Mouse (Mus musculus) monocyte, adult 5-6 weeks (primary cell): Measurements from ENCODE around the gene Wdr20. TPM values are rescaled to one million over a fixed set of nuclear protein-coding genes. Genes with fewer than 3 reads are reported as not detected.
"Not testable (repeated sequence)": the region's sequence is repeated elsewhere in the genome, so short reads cannot be mapped to it uniquely, and the experiment has no call there.

ENCODE experiments used
- ATAC-seq: fragments of 153-309, 156-312 bp; replicated peaks from 2 replicates; pipeline ENCODE4 v1.8.0; 2017; ENCODE audit warnings: mild to moderate bottlenecking; ENCODE audit not compliant: low TSS enrichment, insufficient number of reproducible peaks, severe bottlenecking, poor library complexity, low FRiP score
- total RNA-seq: library from RNA; stranded (forward); fragments of 200-1000, 200-491, 200-594 nt; gene quantifications from 3 replicates; pipeline ENCODE4 v1.2.3, GENCODE M21; 2017

Wdr20 gene
- total RNA-seq, 1 experiment from 2014 or later, result 57.7 TPM

DNA sequence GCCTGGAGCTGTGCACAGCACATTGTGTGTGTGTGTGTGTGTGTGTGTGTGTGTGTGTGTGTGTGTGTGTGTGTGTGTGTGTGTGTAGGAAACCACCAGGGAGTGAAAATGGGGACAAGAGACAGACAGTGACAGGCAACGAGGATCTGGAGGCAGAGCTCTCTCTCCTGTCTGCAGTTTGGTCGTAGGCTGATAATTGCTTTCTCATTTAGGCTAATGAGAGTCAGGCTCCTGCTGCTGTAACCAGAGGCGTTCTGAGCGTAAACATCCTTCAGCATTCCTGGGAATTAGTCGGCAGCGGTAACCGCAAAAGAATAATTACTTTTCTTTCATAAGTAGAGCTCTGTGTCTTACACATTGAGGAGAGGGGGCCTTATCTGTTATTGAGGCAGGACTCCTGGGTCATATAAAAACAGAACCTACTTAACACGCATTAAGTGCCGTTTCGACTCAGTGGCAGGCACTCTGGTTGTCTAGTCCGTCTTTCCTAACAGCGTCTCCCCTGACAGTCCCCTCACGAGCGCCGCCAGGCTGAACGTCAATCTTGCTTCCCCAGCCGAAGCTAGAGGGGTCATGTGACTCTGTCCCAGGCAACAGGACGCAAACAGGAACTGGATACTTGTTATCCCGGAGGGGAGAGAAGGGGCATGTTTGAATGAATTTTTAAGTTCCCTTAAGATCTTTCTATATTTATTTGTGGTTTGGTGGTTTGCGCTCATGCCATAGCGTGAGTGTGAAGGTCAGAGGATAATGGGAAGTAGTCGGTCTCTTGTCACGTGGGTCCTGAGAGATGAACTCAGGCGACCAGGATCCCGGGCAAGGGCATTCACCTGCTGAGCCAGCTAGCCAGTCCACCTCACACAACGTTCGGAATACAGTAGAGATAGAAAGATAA is 31.2 kb upstream of the Wdr20 start:
- ATAC-seq, result peak; percentile 87

DNA sequence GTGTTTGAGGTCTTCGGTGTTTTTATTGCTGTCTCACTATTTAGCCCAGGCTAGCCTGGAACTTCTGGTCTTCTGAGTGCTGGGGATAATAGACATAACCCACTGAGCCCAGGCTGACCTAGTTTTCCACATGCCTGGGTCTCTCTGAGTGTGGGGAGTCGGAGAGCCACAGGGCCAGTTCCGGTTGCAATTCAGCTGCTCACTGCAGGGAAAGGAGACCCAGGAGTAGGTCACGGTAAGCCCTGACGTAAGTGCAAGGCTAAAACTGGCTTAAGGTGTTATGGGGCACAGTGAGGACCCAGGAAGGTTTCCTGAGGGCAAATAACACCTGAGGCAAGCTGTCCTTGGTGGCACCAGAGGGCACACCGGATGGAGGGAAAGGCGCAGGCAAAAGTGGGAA is 30.3 kb upstream of the Wdr20 start:
- no peak for ATAC-seq

DNA sequence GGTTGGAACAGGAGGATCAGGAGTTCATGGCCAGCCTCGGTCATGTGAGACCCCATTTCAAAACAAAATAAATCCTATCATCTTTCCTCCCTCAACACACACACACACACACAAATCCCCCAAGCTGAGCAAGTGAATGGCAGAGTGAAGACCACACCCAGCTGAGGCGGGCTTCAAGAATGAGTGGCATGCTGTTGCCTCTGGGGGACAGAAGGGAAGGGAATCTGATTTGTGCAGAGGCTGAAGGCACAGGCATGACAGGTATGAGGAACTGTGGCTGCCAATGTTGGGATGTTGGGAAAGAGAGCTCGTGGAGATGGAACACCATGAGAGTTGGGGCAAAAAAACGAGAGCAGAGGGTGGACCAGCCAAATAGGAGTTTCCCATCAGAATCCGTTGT is 26.5 kb upstream of the Wdr20 start:
- no peak for ATAC-seq

DNA sequence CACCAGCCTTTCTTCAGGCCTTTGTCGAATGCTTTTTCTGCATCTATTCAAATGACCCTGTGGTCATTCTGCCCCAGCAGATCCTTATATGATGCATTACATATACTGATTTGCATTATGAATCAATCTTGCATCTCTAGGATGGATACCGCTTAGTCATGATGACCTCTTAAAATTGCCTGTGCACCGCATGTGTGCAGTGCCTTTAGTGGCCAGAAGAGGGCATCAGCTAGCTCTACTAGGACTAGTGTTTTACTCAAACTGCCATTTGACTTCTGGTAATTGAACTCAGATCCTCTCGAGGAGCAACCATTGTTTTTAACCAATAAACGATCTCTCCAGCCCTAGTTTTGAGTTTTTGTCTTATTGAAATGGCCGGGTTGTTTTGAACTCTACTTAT is 24.0 kb upstream of the Wdr20 start:
- ATAC-seq, result no peak; the same call in 1 of the 2 replicates

DNA sequence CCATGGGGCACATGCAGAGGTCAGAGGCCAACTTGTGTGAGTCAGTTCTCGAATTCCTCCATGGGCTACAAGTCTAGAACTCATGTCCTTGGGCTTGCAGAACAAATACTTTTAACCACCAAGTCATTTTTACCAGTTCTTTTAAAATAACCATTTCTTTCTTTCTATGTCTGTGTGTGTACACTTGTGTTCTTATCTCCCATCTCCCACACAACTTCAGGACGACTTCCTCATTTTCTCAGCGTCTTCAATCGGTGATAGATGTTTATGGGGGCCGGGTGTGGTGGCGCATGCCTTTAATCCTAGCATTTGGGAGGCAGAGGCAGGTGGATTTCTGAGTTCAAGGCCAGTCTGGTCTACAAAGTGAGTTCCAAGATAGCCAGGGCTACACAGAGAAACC is 23.5 kb upstream of the Wdr20 start:
- ATAC-seq, result no peak

DNA sequence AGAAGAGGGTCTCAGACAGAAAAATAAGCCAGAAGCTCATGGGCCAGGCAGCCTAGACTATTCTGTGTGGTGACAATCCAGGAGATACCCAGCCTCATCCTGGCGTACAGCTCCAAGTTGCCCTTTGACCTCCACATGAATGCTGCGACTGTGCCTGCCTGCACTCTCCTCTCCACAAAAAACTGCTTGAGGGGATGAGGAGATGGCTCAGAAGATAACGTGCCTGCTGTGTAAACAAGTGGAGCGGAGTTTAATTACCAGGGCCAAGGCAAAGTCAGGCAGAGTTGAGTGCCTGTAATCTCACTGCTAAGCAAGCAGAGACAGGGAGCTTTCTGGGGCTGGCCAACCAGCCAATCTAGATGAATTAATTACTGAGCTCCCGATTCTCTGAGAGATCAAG is 21.7 kb upstream of the Wdr20 start:
- no peak for ATAC-seq

DNA sequence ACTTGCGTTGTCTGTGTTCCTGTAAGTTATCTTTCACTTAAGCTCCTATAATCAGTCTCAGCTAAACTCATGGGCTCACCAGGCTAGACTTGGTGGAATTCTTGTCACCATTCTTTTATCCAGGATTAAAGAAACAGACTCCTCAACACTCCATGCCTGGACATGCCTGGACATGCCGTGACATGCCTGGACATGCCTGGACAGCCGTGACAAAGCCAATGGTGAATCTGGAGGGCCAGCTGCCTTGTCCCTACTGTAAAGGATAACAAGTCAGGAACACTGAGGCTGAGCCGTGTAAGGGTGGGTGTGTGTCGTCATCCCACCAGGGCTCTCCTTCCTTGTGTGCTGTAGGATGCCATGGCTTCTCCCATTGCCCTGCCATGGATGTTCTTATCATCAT is 12.7 kb upstream of the Wdr20 start:
- no peak for ATAC-seq

DNA sequence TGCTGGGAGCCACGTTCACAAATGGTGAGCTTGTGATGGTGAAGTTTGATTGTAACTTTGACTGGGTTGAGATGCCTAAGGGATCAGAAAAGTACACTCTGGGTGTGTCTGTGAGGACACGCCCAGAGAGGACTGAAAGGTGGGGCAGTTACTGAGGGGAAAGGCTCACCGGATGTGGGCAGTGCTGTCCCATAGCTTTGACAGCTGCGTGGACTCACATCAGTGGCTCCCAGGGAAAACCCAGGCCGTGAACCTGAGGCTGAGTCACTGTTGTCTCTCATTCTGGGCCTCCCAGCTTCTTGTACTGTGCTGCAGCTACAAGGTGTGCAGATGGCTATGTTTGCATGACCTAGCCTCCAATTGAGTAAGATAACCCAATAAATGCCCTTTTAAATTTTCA is 12.3 kb upstream of the Wdr20 start:
- ATAC-seq, result no peak

DNA sequence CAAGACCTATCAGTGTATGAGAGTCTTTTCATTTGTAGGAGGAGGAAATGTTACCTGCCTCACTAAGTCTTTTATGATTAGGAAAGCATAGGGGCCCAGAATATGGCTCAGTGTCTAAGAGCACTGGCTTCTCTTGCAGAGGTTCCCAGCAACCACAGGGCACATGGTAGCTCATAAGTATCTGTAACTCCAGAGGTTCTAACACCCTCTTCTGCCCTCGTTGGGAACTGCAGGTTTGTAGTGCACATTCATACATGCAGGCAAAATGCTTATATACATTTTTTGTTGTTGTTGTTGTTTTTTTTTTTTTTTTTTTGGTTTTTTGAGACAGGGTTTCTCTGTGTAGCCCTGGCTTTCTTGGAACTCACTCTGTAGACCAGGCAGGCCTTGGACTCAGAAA is 11.3 kb upstream of the Wdr20 start:
- no peak for ATAC-seq

DNA sequence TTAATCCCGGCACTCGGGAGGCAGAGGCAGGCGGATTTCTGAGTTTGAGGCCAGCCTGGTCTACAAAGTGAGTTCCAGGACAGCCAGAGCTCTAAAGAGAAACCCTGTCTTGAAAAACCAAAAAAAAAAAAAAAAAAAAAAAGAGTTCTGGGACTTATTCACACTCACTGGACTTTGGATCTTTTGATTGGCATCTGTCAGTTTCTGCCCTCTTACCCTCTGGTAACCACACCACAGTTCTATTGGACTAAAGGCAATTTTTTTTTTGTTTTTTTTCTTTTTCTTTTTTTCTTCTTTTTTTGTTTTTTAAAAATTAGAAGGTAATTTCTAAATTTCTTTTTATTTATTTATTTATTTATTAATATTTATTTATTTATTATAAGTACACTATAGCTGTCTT is 4.5 kb upstream of the Wdr20 start:
- ATAC-seq, result not testable (repeated sequence)

DNA sequence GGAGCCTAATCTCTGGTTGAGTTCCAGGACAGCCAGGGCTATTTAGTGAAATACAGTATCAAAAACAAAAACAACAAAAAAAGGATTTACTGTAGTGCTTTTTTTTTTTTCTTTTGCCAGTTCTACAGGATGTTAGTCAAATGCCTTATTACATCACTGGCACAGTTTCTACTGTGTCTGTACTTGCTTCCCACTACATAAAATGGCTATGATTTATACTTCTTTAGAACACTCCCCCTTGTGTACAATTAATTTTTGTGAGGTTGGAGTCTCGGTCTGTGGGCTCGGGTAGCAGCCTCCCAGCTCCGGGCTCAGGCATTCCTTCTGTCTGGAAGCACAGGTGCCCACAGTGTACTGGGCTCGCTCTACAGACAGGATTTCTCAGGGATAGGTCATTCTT is 1.1 kb upstream of the Wdr20 start:
- ATAC-seq, result no peak

DNA sequence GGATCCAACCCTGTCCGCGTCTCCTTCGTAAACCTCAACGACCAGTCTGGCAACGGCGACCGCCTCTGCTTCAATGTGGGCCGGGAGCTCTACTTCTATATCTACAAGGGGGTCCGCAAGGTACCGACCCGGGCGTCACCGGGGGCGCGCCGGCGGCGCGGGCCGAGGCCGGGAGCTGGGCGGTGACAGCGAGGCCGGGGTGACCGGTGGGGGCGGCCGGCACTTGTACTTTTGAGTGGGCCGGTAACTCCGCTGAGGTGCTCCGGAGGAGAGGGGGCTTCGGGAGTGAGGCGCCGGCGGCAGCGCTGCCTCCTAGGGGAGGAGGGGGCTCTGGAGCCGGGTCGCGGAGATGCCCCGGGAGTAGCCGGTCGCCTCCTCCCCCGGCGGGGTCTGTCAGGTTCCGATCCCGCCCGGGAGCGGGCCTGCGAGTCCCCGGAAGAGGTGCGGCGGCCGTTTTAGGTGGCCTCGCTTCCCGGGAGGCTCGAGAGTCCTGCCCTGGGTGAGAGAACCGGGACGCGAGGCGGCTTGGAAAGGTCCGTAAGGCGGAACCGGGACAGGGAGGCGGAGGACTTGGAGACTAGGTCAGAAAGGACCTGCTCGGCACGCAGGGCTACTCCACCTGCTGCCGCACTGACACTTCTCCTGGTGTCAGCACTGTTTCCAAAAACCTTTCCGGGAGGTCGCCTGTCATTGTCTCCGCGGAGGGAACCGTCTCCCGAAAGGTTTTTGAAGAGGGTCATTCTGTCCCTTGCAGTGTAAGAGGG is 596 bp downstream of the Wdr20 start:
- ATAC-seq, result no peak; the same call in 1 of the 2 replicates

DNA sequence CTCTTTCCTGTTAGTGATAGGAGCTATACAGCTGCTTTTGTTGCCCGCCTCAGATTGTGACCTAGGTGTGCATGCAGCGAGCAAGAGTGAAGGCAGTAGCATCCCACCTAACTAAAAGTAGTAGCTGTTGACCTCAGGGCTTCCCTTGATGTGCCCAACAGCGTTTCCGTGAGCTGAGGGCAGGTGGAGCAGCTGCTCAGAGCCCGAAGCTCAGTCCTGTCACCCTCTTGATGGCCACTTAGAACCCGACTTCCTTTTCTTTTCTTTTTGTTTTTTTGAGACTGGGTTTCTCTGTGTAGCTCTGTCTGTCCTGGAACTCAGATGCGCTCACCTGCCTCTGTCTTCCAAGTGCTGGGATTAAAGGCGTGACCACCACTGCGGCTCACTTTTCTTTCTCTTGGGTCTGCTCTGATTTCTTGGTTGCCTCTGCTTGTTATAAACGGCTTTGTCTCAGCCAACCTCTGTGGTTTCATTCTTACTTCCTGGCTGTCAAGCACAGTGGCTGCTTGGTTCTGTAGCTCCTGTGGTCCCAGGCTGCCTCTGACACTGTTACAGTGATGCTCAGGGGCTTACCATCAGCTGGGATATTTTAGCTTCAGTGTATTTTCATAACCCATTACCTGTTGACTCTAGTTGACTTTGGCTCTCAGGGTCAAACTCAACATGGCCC is 13.2 kb downstream of the Wdr20 start:
- ATAC-seq, result peak; percentile 35

DNA sequence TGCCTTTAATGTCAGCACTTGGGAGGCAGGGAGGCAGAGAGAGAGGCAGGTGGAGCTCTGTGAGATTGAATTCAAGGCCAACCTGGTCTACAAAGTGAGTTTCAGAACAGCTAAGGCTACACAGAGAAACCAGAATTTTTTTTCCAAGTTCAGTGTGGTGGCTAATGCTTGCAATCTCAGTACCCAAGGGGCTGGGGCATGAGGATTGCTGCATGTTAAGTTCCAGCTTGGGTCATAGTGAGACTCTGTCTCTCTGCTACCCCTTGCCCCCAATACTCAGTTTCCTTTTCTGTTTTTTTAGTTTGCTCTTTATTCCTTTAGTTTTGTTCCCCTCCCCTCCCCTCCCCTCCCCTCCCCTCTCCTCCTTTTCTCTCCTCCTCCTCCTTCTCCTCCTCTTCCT is 15.0 kb downstream of the Wdr20 start:
- no peak for ATAC-seq

DNA sequence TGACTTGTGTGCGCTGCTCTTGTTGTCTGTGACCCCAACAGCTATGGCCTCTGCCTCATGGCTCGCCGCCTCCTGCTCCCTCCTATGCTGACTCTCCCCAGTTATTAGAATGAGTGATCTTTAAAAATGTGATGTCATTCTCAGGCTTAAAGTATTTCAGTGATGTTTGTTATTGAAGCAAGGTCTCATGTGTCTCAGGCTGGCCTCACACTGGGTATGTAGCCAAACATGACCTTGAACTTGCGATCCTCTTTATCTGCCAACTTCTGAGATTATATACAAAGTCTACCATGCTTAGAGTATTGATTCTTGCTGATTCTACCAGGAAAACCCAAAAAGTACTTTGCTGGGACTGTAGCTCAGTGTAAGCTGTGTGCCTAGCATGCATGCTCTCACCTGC is 16.2 kb downstream of the Wdr20 start:
- ATAC-seq, result no peak

DNA sequence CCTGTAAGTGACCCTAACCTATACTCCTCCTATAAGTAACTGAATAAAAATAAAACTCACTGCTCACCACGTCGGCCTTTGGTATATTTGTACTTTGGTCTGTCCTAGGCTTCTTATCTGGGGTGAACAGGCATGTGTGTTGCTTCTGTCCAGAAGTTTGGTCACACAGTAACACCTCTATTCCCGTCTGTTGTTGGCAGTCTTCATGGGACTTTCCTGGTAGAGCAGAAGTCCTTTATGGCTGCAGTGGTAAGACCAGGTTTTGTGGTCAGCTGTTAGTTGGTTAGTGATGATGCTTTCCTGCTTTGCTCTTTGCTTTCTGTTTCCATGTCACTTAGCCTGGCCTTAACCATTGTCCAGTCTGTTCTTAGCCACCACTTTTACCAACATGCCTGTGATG is 19.4 kb downstream of the Wdr20 start:
- 0 out of 2 replicates have a peak, but pooled peaks have one; percentile 22 for ATAC-seq

DNA sequence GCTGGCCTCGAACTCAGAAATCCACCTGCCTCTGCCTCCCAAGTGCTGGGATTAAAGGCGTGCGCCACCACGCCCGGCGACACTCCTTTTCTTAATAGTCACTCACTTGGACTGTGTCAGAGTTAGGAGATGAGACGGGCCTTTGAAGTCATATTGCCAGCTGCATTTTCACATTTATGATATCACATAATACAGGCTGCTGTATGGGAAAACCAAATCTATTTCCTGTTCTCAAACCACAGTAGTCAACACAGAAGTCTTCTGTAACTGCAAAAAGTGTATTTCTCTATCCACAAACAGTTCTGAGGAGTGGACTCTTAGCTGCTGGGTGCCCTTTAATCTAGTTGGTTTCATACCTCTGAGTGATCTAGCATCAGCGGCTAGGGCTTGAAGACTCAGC is 21.2 kb downstream of the Wdr20 start:
- ATAC-seq, result 0 out of 2 replicates have a peak, but pooled peaks have one; percentile 17

DNA sequence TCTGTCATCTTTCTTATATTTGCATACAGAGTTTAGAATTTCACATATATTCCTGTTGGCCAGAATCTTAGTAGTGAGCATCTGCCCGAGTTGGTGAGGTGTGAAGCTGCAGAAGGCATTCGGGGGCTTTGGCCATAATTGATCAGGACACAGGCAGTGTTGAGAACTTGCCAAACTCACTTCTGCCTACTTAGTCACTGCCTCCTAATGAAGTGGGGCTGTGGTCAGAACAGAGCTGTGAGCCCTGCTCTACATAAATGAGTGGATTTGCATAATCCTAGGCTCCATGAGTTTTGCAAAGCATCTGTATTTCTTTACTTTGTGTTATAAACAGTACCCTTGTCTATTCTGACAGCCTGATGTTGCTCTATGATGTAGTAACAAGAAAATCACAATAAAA is 24.6 kb downstream of the Wdr20 start:
- ATAC-seq, result no peak

DNA sequence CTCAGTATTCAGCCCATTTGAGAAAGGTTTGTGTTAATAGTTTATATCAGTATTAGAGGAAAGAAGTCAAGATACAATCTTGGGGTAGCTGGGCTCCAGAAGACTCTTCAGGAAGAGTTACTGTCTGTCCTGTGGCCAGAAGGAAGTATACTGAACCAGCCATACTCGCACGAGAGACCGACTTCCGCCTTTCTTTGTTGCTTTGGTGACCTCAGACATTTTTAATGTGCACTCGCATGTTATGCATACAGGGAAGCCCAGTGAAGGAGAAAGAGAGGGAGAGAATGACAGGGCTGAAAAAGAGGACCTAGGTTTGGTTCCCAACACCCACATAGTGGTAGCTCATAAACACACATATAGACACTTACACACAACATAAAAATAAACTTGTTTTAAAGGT is 26.8 kb downstream of the Wdr20 start:
- ATAC-seq, result peak; percentile 65
